Mouse (Mus musculus) embryonic facial prominence, embryonic 15.5 days (tissue): ENCODE data around the gene Spock1. TPM values are rescaled to one million over a fixed set of nuclear protein-coding genes. Genes with fewer than 3 reads are reported as not detected.

Experiments
- ATAC-seq: fragments of 200-750 bp; cut with Nextera tagmentation; 2 replicates; pipeline ENCODE4 v1.8.0; 2017; ENCODE audit warnings: low read depth, moderate TSS enrichment; ENCODE audit not compliant: insufficient number of reproducible peaks, low FRiP score, low TSS enrichment
- H3K27ac ChIP-seq: fragments of 300-500 bp; sonication (generic); replicated peaks from 2 replicates; pipeline ENCODE4 v1.5.1; 2015; ENCODE audit warnings: mild to moderate bottlenecking, inconsistent platforms
- H3K27me3 ChIP-seq: fragments of 300-500 bp; sonication (generic); 2 replicates; pipeline ENCODE4 v1.6.1; 2015; ENCODE audit warnings: inconsistent platforms
- H3K36me3 ChIP-seq: fragments of 300-500 bp; sonication (generic); 2 replicates; pipeline ENCODE4 v1.6.1; 2015; ENCODE audit warnings: mild to moderate bottlenecking, inconsistent platforms
- H3K4me1 ChIP-seq: fragments of 300-500 bp; sonication (generic); 2 replicates; pipeline ENCODE4 v1.6.1; 2015; ENCODE audit warnings: inconsistent platforms
- H3K4me2 ChIP-seq: fragments of 300-500 bp; sonication (generic); replicated peaks from 2 replicates; pipeline ENCODE4 v1.6.1; 2015; ENCODE audit warnings: mild to moderate bottlenecking, inconsistent platforms
- H3K4me3 ChIP-seq: fragments of 300-500 bp; sonication (generic); replicated peaks from 2 replicates; pipeline ENCODE4 v1.5.1; 2015; ENCODE audit warnings: mild to moderate bottlenecking, inconsistent platforms
- H3K9ac ChIP-seq: fragments of 300-500 bp; sonication (generic); 2 replicates; pipeline ENCODE4 v1.6.1; 2015; ENCODE audit warnings: inconsistent platforms
- H3K9me3 ChIP-seq: fragments of 300-500 bp; sonication (generic); replicated peaks from 2 replicates; pipeline ENCODE4 v1.6.1; 2016; ENCODE audit warnings: inconsistent platforms
- WGBS: fragments of 180-500 bp; shearing (Covaris S2); methylation state at CpG from one replicate; pipeline ENCODE4 v1.1.7; 2015; 5-methylcytosine and 5-hydroxymethylcytosine counted together
- polyA plus RNA-seq: library from polyadenylated mRNA; unstranded; fragments of >200 nt; fragmentation: Nextera tagmentation; extraction: Ambion mirVana; gene quantifications from 2 replicates; pipeline ENCODE4 v1.2.1, GENCODE M21; 2015

Gene Spock1
- polyA plus RNA-seq, 1 experiment from 2014 or later = 14.4 TPM

GRCm38 (mm10) chr13:57911171-57911570, 3.0 kb upstream of the Spock1 start:
- Histone ChIP-seq H3K27ac (no peak overlapping the region), H3K4me3 (no peak overlapping the region), H3K9me3 (no peaks in the 10 kb centered on the region), H3K4me1 (peaks cover 10% of the 10 kb centered on the region), H3K4me2 (no peak overlapping the region), H3K27me3 (peaks cover 32% of the 10 kb centered on the region), H3K9ac (no peak overlapping the region), H3K36me3 (no peaks in the 10 kb centered on the region)
- ATAC-seq = no peak
- 60% methylated on average over 9 of the region's 9 CpGs for WGBS

GRCm38 (mm10) chr13:57907428-57908265, 485 bp downstream of the Spock1 start:
- Histone ChIP-seq H3K27ac (no peak overlapping the region), H3K4me3 (peak overlapping the region; percentile 45), H3K9ac (no peak overlapping the region), H3K4me1 (peaks cover 10% of the 10 kb centered on the region), H3K36me3 (no peaks in the 10 kb centered on the region), H3K9me3 (0 out of 2 replicates have a peak, but pooled peaks cover 6% of the 10 kb centered on the region), H3K27me3 (peaks cover 37% of the 10 kb centered on the region), H3K4me2 (peak overlapping the region; percentile 67)
- 0 out of 2 replicates have a peak, but pooled peaks have one; percentile 61 for ATAC-seq
- WGBS = 2% methylated on average over 60 of the region's 60 CpGs

- no peaks in the 10 kb centered on the region for H3K9me3 ChIP-seq
- no peak overlapping the region for H3K27ac ChIP-seq
- no peak overlapping the region for H3K9ac ChIP-seq
- H3K4me1 ChIP-seq = peaks cover 31% of the 10 kb centered on the region
- H3K36me3 ChIP-seq = no peaks in the 10 kb centered on the region
- no peak overlapping the region for H3K4me2 ChIP-seq
- peak; percentile 53 for ATAC-seq
- no peaks in the 10 kb centered on the region for H3K27me3 ChIP-seq
- no peak overlapping the region for H3K4me3 ChIP-seq
- 36% methylated on average over 8 of the region's 8 CpGs for WGBS
Observed at GRCm38 (mm10) chr13:57894597-57894996, 13.5 kb downstream of the Spock1 start.

- H3K4me3 ChIP-seq = no peak overlapping the region
- H3K4me2 ChIP-seq = no peak overlapping the region
- no peak for ATAC-seq
- no peak overlapping the region for H3K27ac ChIP-seq
- no peaks in the 10 kb centered on the region for H3K36me3 ChIP-seq
- H3K27me3 ChIP-seq = no peaks in the 10 kb centered on the region
- H3K9ac ChIP-seq = no peak overlapping the region
- peaks cover 28% of the 10 kb centered on the region for H3K4me1 ChIP-seq
- WGBS = 64% methylated on average over 9 of the region's 9 CpGs
- H3K9me3 ChIP-seq = no peaks in the 10 kb centered on the region
Observed at GRCm38 (mm10) chr13:57889708-57890107, 18.4 kb downstream of the Spock1 start.

GRCm38 (mm10) chr13:57889050-57889449, 19.1 kb downstream of the Spock1 start:
- no peaks in the 10 kb centered on the region for H3K27me3 ChIP-seq
- no peak overlapping the region for H3K9ac ChIP-seq
- no peak overlapping the region for H3K4me2 ChIP-seq
- no peaks in the 10 kb centered on the region for H3K36me3 ChIP-seq
- peaks cover 21% of the 10 kb centered on the region for H3K4me1 ChIP-seq
- ATAC-seq = no peak
- H3K27ac ChIP-seq = no peak overlapping the region
- no peak overlapping the region for H3K4me3 ChIP-seq
- H3K9me3 ChIP-seq = no peaks in the 10 kb centered on the region
- 22% methylated on average over 5 of the region's 6 CpGs for WGBS

GRCm38 (mm10) chr13:57879817-57880216, 28.3 kb downstream of the Spock1 start:
- Histone ChIP-seq H3K27ac (no peak overlapping the region), H3K9me3 (no peaks in the 10 kb centered on the region), H3K27me3 (peaks cover 12% of the 10 kb centered on the region), H3K4me3 (no peak overlapping the region), H3K4me1 (no peaks in the 10 kb centered on the region), H3K9ac (no peak overlapping the region), H3K4me2 (no peak overlapping the region), H3K36me3 (no peaks in the 10 kb centered on the region)
- 40% methylated on average over 4 of the region's 4 CpGs for WGBS
- no peak for ATAC-seq

- Histone ChIP-seq H3K9me3 (no peaks in the 10 kb centered on the region), H3K4me2 (no peak overlapping the region), H3K4me3 (no peak overlapping the region), H3K4me1 (no peaks in the 10 kb centered on the region), H3K9ac (no peak overlapping the region), H3K27ac (no peak overlapping the region), H3K36me3 (no peaks in the 10 kb centered on the region), H3K27me3 (peaks cover 12% of the 10 kb centered on the region)
- WGBS = 88% methylated on average over 11 of the region's 11 CpGs
- ATAC-seq = no peak
Observed at GRCm38 (mm10) chr13:57878797-57879196, 29.3 kb downstream of the Spock1 start.

- Histone ChIP-seq H3K36me3 (no peaks in the 10 kb centered on the region), H3K9me3 (no peaks in the 10 kb centered on the region), H3K4me1 (no peaks in the 10 kb centered on the region), H3K9ac (no peak overlapping the region), H3K4me2 (no peak overlapping the region), H3K4me3 (no peak overlapping the region), H3K27me3 (peaks cover 16% of the 10 kb centered on the region), H3K27ac (no peak overlapping the region)
- WGBS = 46% methylated on average over 10 of the region's 10 CpGs
- ATAC-seq = peak; percentile 32; the same call in 1 of the 2 replicates
Observed at GRCm38 (mm10) chr13:57877782-57878181, 30.4 kb downstream of the Spock1 start.

GRCm38 (mm10) chr13:57876966-57877365, 31.2 kb downstream of the Spock1 start:
- Histone ChIP-seq H3K4me1 (no peaks in the 10 kb centered on the region), H3K27me3 (peaks cover 13% of the 10 kb centered on the region), H3K4me3 (no peak overlapping the region), H3K9me3 (no peaks in the 10 kb centered on the region), H3K36me3 (no peaks in the 10 kb centered on the region), H3K9ac (no peak overlapping the region), H3K4me2 (no peak overlapping the region), H3K27ac (no peak overlapping the region)
- 76% methylated on average over 5 of the region's 5 CpGs for WGBS
- ATAC-seq = no peak

GRCm38 (mm10) chr13:57870058-57870457, 38.1 kb downstream of the Spock1 start:
- WGBS = 43% methylated on average over 4 of the region's 4 CpGs

GRCm38 (mm10) chr13:57867586-57867985, 40.5 kb downstream of the Spock1 start:
- H3K27ac ChIP-seq = no peak overlapping the region
- H3K9me3 ChIP-seq = no peaks in the 10 kb centered on the region
- no peak for ATAC-seq

More at GRCm38 (mm10) chr13:57870058-57870457, 38.1 kb downstream of the Spock1 start:
- Histone ChIP-seq H3K9me3 (no peaks in the 10 kb centered on the region), H3K9ac (no peak overlapping the region), H3K4me2 (no peak overlapping the region), H3K36me3 (no peaks in the 10 kb centered on the region), H3K27ac (no peak overlapping the region), H3K4me1 (no peaks in the 10 kb centered on the region), H3K27me3 (peaks cover 4% of the 10 kb centered on the region; the same call in 1 of the 2 replicates), H3K4me3 (no peak overlapping the region)
- no peak for ATAC-seq

GRCm38 (mm10) chr13:57865029-57865428, 43.1 kb downstream of the Spock1 start:
- H3K9me3 ChIP-seq = no peaks in the 10 kb centered on the region
- no peak overlapping the region for H3K4me3 ChIP-seq
- WGBS = 66% methylated on average over 4 of the region's 4 CpGs
- H3K27ac ChIP-seq = no peak overlapping the region
- H3K4me2 ChIP-seq = no peak overlapping the region
- H3K4me1 ChIP-seq = no peaks in the 10 kb centered on the region
- H3K27me3 ChIP-seq = no peaks in the 10 kb centered on the region
- ATAC-seq = no peak
- no peaks in the 10 kb centered on the region for H3K36me3 ChIP-seq
- H3K9ac ChIP-seq = no peak overlapping the region

More at GRCm38 (mm10) chr13:57867586-57867985, 40.5 kb downstream of the Spock1 start:
- H3K4me1 ChIP-seq = no peaks in the 10 kb centered on the region
- H3K9ac ChIP-seq = no peak overlapping the region
- H3K4me2 ChIP-seq = no peak overlapping the region
- H3K4me3 ChIP-seq = no peak overlapping the region
- no peaks in the 10 kb centered on the region for H3K36me3 ChIP-seq
- H3K27me3 ChIP-seq = no peaks in the 10 kb centered on the region
- 53% methylated on average over 7 of the region's 7 CpGs for WGBS
